Mouse (Mus musculus): Measurements from ENCODE around the gene Akna.
A peak's percentile ranks its signal among the peaks of the same experiment; 100 is the strongest.

Gene Akna

DNA sequence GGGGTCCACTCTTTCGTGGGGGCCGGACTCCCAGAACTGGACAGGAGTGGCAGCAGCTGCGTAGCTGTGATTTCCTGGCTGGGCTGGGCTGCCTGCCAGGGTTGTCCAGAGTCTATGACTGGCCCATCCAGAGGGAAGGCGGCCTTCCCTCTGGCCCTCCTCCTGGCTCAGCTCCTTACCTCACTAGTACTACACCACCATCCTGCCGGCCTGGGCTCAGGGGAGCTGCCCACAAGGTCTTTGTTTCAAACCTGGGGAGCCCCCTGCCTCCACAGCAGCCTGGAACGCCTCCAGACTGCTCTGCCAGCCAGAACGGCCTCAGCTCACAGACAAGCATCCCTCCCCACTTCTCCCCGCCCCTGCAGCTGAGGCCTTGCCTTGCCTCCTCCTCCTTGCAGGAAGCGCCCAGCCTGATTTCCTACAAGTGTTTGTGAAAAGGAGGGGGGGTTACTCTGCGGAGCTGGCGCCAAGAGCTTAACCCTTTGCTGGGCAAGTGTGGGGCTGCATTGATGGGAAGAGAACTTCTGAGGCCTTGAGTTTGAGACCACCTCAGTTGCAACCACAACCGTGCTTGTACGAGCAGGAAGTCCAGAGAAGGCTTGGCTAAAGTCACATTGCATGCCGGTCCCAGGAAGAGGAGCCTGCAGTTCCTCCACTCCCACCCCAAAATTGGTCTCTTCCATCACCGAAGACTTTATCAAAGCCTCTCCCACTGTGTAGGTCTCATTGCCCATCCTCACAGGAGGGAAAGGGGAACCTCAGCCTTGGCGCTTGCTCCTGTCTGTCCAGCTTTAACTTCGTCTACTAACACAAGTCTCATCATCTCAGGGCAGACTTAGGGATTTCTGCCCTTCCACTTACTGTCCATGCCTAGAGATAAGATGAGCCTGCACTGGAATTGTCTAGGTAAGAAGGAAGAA is at the start of gene Akna:
Gene Akna, minus strand, starts transcription at position 315 of the 920 bp plus-strand sequence.
- peak; percentile 41 to 78 for DNase-seq (ENCODE audit: low spot score in 2 of 2)

DNA sequence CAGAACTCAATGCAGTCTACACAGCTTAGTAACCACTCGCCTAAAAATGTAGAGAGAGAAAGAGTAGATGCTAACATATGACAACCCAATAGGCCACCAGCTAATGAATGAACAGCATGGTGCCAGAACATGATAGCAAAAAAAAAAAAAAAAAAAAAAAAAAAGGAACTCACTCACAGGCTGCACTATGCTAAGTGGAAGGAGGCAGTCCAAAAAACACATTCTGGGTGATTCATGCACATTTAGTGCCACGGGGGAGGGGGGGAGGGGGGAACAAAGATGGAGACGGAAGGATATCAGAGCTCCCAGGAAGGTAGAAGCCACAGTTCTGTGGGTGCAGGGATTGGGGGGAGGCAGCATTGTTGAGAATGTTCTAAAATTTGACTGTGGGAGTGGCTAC is 49.4 kb upstream of the Akna start:
- DNase-seq (ENCODE audit: low spot score in 2 of 2), result no peak

DNA sequence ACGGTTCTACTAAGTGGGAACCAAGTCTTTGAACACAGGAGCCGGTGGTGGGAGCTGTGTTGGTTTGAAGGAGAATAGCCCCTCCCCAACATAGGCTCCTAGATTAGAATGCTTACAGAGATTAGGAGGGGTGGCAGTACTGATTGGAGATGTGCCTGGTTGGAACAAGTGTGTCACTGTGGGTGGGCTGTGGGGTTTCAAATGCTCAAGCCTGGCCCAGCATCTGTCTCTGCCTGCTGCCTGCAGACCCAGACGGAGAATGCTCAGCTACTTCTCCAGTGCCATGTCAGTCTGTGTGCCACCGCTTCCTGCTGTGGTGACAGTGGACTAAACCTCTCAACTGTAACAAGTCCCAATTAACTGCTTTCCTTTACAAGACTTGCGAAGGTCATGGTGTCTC is 47.4 kb upstream of the Akna start:
- no peak for DNase-seq (ENCODE audit: low spot score in 2 of 2)

DNA sequence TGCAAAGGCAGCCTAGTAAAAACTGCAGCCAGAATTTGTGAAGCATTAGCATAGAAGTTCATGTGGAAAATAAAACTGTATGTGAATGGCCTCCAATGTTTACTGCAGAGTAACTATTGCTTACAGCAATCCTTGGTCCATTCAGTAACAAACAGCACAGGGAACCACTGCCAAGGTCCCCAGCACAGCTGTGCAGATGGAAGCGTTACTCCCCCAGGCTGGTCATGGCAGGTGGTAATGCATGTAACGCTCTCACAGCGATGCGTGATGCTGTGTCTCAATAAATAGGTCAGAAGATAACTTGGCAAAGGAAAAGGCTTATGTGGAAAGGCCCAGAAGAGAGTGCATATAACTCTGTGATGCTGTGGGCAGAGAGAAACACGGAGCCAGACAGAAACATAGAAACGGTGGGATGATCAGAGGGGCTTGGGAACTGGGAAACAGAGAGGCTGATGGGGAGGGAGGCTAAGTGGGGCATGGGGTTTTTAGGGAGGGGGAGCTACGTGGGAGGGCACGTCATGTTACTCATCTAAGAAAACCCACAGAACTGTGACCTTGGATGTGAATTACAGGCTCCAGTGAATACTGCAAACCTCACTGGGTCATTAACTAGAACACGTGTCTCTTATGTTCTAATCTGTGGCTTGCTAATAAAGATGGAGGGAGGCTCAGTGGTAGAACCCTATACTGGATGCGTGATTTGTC is 41.4 kb upstream of the Akna start:
- no peak for DNase-seq (ENCODE audit: low spot score in 2 of 2)

DNA sequence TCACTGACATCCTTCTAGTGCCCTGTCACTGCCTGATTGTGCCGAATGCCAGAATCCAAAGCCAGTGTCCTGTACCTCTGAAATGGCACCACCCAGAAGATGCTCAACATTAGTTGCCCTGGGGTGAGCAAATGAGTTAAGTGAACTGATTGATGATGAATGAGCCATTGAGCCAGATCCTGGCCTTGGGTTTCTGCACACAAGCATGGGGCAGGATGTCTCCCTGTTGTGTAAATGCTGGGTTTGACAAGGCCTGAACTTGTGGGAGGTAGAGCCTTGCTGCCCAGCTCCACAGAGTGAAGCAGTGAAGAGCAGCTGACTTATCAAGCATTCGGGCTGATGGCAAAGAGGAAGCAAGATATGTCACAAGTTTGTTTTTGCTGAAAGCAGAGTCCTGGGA is 39.9 kb upstream of the Akna start:
- no peak for DNase-seq (ENCODE audit: low spot score in 2 of 2)

DNA sequence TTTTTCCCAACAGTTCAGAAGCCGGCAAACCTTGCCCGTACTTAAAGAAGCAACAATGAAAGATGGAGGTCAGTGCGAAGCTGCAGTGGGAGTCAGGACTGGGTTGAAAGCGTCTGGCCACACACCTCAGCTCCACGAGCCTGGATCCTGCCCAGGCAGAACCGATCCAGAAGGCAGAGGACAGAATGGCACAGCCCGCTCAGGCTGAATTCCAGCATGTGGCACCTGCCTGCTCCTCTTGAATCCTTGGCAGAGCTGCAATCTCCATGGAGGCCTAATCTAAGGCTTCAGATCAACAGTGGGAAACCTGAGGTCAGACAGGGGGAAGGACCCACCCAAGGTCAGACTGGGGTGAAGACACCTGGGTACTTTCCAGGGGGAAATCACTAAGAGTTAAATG is 38.5 kb upstream of the Akna start:
- no peak for DNase-seq (ENCODE audit: low spot score in 2 of 2)

DNA sequence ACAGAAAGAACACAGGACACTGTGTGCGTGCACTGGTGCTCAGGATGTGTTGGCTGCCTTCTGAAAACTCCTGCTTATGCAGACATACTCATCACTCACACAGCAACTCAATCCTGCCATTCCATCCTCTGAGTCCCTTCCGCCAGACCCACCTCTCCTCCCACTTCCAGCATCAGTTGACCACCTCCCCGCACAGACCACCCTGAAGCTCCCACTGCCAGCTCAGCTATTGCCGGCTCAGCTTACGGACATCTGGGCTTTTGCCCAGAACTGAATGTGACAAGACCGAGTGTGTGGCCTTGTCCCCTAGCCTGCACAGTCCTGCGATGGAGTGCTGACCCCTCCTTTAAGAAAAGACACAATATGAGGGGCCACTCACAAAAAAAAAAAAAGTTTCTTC is 37.1 kb upstream of the Akna start:
- no peak for DNase-seq (ENCODE audit: low spot score in 2 of 2)

DNA sequence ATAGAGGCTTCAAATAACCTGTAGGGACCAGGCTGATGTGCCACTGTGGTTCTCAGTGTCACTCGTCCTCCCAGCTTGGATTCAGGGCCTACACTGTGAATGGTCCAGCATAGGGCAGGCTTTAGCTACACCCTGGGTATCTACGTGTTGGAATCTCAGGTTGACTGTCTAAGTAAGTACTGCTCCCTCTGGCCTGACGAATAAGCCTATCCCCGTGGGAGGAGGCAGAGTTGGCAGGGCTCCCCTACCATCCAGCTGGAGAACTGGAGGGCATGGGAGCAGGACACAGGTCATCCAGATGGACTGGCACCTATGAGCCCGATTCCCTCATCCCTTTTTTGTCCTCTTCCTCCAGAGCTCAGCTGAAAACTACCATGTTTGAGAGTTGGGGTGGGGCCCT is 34.8 kb upstream of the Akna start:
- no peak for DNase-seq (ENCODE audit: low spot score in 2 of 2)

DNA sequence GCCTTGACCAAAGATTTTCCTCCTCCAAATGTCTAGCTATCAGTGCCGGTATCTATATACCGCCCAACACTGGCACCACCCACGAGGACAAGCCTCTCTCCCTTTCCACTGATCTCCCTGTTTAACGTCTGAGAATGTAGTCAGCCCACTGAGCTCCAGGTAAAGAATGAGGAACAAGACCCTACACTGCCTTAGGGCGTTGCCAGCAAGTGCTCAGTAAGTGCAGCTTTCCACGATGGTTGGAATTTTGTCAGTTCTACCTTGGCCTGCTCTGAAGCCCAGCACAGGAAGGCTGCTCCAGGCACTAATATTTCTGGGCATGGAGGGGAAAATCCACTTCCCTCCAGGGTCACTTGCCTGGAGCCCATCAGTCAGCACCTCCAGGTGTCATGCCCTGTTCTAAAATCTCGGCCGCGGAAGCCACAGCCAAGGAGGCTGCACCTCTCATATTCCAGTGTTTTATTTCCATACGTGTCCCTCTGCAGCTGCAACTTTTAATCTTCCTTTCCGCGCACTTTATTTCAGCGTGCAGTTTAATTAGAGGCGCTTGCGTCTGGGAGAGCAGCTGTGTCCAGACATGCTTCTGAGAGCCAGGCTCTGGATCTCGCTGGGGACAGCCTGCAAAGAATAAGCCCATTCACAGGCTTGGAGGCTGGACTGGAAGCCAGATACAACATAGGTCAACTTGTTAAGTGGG is 34.1 kb upstream of the Akna start:
- no peak for DNase-seq (ENCODE audit: low spot score in 2 of 2)

DNA sequence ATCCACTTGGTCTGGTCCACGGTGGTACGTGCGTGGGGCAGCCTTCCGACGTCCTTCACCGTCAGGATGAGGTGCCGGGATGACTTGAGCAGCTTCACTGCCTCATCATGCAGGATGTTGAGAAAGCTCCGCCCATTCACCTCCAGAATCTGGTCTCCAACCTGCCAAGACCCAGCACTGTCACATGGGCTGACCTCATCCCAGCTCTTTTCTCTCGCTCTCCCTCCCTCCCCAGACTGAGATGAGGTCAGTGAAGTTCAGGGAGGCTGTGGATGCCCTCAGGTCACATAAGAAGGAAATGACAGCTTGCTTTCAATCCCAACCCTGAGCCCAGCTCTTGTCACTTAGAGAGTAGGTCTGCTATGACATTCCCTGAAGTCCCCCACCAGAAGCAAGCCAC is 32.2 kb upstream of the Akna start:
- no peak for DNase-seq (ENCODE audit: low spot score in 2 of 2)

DNA sequence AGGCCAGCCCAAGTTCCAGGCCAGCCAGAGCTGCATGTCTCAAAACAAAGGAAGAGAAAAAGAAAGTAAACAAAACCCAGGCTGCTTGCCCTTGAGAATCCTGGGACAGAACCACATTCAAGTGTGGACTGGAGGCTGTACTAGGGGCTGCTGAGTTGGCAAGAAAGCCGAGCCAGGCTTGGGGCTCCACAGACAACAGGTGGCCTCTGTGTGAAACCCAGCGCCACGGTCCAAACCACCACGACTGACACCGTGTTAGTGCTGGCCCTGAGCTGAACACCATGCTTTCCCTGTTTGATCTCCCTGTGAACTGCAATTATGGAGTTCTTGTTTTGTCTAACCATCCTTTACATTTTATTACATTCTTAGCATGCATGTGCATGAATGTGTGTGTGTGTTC is 27.9 kb upstream of the Akna start:
- no peak for DNase-seq (ENCODE audit: low spot score in 2 of 2)

DNA sequence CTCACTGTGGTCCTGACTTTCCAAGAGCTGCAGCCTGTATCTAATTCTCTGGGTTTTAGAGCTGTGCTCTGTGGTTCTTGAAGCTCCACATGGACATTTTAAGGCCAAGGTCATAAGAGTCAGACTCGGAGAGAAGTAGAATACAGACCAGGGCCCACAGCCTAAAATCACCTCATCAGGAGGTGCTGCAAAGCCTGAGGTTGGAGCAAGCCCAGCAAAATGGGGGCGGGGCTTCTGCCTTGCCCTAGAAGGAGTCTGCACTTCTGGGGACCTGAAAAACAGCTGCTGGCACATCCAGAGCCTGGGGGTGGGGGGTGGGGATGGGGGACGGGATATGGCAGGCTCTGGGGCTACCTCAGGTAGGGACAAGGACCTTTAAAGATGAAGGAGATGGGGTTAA is 27.2 kb upstream of the Akna start:
- no peak for DNase-seq (ENCODE audit: low spot score in 2 of 2)

DNA sequence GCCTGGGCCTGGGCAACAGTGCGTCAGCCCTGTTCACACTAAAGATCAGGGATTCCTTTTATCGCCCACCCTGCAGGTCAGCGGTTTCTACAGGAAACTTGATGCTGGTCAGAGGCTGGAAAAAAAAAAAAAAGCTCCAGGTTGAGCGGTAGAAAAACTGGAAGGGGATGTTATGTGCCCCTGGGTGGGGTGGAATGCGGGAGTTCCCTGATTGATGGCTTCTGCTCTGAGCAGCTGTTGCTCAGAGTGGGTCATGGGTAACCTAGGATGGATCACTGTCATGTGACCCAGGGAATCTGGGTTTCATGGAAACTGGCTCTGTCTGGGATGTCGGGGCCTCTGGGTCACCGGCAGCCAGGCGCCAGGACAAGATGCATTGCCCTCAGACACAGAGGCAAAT is 23.2 kb upstream of the Akna start:
- DNase-seq (ENCODE audit: low spot score in 2 of 2), result no peak

DNA sequence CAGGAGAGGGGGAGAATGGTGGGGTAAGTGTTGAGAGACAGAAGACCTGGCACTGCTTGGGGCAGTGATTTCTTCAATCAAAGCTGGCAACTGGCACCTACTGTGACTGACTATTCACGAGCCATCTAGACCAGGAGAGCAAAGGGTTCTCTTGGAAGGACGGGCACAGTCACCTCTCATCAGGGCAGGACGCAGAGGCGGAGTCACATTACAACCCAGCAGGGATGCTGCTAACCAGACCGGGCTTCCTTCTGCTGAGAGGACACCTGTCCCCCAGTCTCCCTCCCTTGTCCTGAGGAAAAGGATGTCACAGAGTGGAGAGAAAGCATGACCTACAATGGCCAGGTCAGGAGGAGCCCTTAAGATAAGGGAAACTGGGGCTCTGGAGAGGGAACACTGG is 20.7 kb upstream of the Akna start:
- DNase-seq (ENCODE audit: low spot score in 2 of 2), result no peak

DNA sequence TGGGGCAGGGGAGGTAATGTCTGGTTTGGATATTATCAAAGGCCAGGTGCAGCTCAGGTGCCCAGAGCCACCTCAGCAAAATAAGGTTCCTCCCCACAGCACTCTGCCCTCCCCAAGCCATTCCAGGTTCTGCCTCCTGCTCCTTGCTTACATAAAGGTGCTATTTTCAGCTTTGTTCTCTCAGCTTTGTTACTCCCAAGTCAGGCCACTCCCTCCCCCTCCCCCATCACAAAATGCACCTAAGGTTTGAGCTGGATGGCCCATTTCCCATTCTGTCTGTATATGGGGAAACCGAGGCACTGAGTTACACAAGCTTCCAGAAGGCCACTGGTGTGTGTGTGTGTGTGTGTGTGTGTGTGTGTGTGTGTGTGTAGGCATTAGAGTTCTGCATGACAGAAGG is 20.1 kb upstream of the Akna start:
- DNase-seq (ENCODE audit: low spot score in 2 of 2), result no peak

DNA sequence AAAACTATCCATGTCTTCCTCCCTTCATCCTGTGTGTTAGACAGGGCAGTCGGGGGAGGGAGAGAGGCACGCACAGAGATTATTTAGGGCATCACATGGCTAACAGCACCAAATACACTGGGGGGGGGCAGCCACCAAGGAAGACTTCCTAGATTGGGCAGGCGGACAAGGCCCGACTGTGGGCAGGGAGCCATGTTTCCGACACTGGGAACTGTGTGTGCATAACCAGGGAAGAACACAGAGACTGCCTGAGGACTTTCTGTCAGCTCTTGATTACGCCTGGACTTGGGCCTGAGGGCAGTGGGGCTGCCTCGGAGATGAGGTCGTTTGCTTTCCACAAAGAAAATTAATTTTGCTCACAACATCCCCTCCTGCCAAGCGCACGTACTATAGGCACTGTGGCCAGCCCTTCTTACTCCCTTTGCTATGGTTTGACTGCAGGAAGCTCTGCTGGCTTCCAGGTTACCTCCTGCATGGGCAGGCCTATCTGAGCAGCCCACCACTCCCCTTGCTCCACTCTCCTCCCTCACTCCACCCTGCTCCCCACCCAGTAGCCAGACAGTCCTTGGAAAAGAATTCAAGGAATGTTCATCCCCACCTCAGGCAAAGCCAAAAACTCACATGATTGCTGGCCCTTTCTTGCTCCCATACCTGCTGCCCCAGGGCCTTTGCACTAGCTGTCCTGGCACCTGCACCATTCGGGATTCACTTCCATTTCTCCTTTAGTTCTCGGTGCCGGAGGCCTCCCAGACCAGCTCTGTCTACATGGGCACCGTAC is 17.2 kb upstream of the Akna start:
- DNase-seq (ENCODE audit: low spot score in 2 of 2), result no peak

DNA sequence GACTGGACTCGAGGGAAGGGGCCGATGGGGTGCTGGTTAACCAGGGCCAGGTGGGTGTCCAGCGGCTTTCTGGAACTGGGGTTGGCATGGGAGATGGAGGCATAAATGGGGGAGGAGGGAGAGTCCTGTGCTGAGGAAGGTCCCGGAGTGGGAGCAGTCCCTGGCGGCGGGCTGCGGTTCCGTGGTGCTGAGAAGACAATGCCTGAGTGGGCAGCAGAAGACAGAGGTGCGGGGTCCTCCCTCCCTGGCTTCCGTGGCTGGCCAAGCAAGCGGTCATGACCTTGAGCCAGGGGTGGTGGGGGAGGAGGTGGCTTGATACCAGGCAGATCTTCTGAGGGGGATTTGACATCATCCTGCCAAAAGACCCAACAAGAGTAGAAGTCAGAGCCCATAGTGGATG is 15.1 kb upstream of the Akna start:
- DNase-seq (ENCODE audit: low spot score in 2 of 2), result no peak

DNA sequence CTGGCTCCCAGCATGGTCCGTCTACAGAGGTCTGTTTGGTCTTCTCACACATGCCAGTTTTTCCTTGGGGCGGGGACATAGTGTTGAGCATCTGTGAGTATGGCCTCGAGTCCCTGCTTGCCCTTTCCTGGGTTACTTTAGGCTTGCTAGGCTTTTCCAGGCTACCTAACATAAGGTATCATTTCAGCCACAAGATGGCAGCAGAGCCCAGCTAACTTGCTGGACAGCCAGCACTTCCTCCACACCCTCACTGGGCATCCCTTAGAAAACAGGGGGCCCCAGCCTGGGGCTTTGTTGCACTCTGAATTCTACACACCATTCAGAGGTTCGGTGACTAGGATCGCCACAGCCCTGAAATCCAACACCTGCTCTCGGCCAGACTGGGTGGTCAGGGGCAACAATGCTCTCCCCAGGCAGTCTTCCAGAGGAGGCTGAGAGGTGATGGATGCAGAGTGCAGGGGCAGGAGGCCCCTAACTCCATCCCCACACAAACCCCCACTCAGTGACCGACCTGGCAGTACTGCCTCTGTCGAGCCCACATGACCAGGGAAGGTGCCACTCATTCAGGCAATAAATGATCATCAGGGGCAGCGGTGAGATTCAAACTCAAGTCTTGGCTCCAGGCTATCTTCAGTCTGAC is 14.3 kb upstream of the Akna start:
- peak; percentile 52 to 57 for DNase-seq (ENCODE audit: low spot score in 2 of 2)

DNA sequence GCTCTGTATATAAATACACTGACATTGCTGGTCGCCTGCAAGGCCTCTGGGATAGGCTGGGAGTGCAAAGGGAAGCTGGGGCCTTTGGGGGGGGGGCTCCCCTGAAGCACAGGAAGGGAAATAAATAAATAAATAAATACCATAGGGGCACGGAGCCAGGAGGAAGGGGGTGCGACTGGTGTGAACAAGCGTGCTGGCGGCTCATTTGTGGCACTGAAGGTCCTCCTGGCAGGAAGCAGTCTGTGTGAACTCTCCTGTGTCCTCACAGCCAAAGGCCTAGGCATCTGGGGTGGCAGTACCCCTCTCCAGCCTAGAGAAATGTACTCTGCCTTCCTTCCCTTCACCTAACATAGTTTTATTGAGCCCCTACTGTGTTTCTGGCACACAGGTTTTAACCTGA is 11.8 kb upstream of the Akna start:
- no peak for DNase-seq (ENCODE audit: low spot score in 2 of 2)

DNA sequence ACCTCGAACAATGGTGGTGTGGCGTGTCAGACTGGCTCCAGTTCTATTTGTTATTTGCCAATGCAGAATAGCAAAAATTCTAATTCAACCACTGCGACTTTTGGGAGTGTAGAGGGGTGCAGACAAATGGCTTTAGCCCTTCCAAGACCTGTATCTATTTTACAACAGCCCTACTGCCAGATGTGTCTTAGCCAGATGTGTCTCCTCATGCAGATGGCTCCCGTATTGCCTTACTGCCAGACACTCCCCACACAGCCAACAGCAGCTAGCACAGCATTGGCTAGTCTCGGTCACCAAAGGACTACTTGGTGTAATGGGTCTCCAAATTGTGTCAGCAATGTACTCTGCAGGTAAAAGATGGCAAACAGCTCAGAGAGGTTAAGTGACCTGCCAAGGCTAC is 8.1 kb upstream of the Akna start:
- no peak for DNase-seq (ENCODE audit: low spot score in 2 of 2)

DNA sequence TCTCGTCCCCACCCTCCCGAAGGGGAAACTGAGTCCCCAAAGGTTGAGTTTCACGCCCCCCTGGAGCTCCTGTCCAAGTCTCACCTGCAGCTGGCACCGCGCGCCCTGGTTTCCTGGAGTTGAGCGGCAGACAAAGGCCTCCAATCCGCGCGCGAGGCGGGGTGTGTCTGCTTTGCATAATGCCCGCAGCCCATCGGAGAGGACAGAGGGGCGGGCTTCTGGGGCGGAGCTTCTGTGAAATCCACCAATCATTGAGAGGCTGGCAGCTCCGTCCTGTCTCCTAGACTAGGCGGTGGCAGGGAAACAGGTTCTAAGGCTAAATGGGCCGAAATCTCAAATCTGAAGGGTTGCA is 7.4 kb upstream of the Akna start:
- peak; percentile 85 to 90 for DNase-seq (ENCODE audit: low spot score in 2 of 2)
